24 mouse cellular contexts compared by ENCODE assay signal in genomic region chr6:14747000-14747399, GRCm38 (mm10). TPM values are rescaled to one million over a fixed set of nuclear protein-coding genes. Genes with fewer than 3 reads are reported as not detected.
DNase-seq lines count a peak whose midpoint lies in the region; ATAC-seq and TF ChIP-seq lines count a peak whose summit lies in the region.
"Had no signal": no experiment of that assay in that cellular context is flagged by ENCODE, and none has a peak within 500 bp of the region (broad histone marks: within the 10 kb centered on the region; RNA-seq: fewer than 3 reads in every experiment).

No protein-coding gene starts in this region.

- no peak overlapping the region for H3K4me3 ChIP-seq in heart, postnatal 0 days (ENCODE audit: low read depth, low read length)
- H3K4me3 ChIP-seq: forebrain, embryonic 13.5 days; hindbrain, embryonic 13.5 days; stomach, embryonic 15.5 days had no signal

- no peaks in the 10 kb centered on the region for H3K4me1 ChIP-seq in heart, postnatal 0 days (ENCODE audit: control insufficient read depth, insufficient read depth)
- H3K4me1 ChIP-seq: forebrain, embryonic 13.5 days; hindbrain, embryonic 13.5 days; stomach, embryonic 15.5 days had no signal

- no peak for DNase-seq in heart, postnatal 0 days (ENCODE audit: low spot score)
- DNase-seq in heart, postnatal 10 days, result no peak
- peak; percentile 17 to 38 for DNase-seq in kidney, postnatal 4 days
- no peak for DNase-seq in kidney, adult 8-10 months
- DNase-seq in forelimb bud, embryonic 11.5 days (ENCODE audit: low read depth, low spot score), result peak; percentile 34
- DNase-seq in gastrocnemius, postnatal 25 days, result peak; percentile 51
- no peak for DNase-seq in ovary, postnatal 14 days (ENCODE audit: low spot score)
- no peak for DNase-seq in spleen, adult 18-20 months
- DNase-seq: cerebellum, adult 8-10 months; heart, adult 18-20 months; heart, postnatal 14 days; lung, adult 18-20 months; thymus, adult 18-20 months had no signal

- H3K36me3 ChIP-seq in heart, postnatal 0 days (replicated peaks; ENCODE audit: control insufficient read depth, insufficient read depth, low read length), result no peaks in the 10 kb centered on the region
- H3K36me3 ChIP-seq: hindbrain, embryonic 13.5 days; stomach, embryonic 15.5 days had no signal

- intact Hi-C loops in heart, postnatal 10 days (cut with DNase I), result no loop called here

- no peaks in the 10 kb centered on the region for H3K27me3 ChIP-seq in heart, postnatal 0 days (ENCODE audit: control insufficient read depth, insufficient read depth, low read length)
- H3K27me3 ChIP-seq: forebrain, embryonic 13.5 days; hindbrain, embryonic 13.5 days; stomach, embryonic 15.5 days had no signal

- no peaks in the 10 kb centered on the region for H3K9me3 ChIP-seq in heart, postnatal 0 days (replicated peaks; ENCODE audit: control insufficient read depth, low read length)
- H3K9me3 ChIP-seq: forebrain, embryonic 13.5 days; hindbrain, embryonic 13.5 days; stomach, embryonic 15.5 days had no signal

- no peak for TF ChIP-seq EP300 in heart, postnatal 0 days (IDR thresholded peaks at IDR 0.05; ENCODE audit: low read depth)

- peak; percentile 30; the same call in 1 of the 2 replicates for ATAC-seq in heart, postnatal 0 days (ENCODE audit: insufficient read depth, low read depth)
- ATAC-seq: forebrain, embryonic 13.5 days; inflammation-experienced regulatory T-cells, adult 6 months had no signal

- no peak overlapping the region for H3K9ac ChIP-seq in heart, postnatal 0 days (replicated peaks; ENCODE audit: low read depth, low read length)
- H3K9ac ChIP-seq: forebrain, embryonic 13.5 days; hindbrain, embryonic 13.5 days; stomach, embryonic 15.5 days had no signal

- TF ChIP-seq CTCF in heart, postnatal 0 days (IDR thresholded peaks at IDR 0.05; ENCODE audit: low read depth), result no peak

- no peak overlapping the region for H3K4me2 ChIP-seq in heart, postnatal 0 days (ENCODE audit: low read depth, low read length)
- H3K4me2 ChIP-seq: forebrain, embryonic 13.5 days; hindbrain, embryonic 13.5 days; liver, embryonic 11.5 days; midbrain, embryonic 11.5 days; stomach, embryonic 15.5 days had no signal

- H3K27ac ChIP-seq in heart, postnatal 0 days (ENCODE audit: low read depth), result peak overlapping the region; percentile 25
- H3K27ac ChIP-seq: forebrain, embryonic 13.5 days; hindbrain, embryonic 13.5 days; macrophage; stomach, embryonic 15.5 days had no signal

- WGBS in heart, postnatal 0 days, result 59% methylated on average over 2 of the region's 2 CpGs

RNA-seq across cellular contexts. Expression of gene Ppp1r3a, which starts 8.1 kb away (rescaled TPM):
- total RNA-seq in heart, postnatal 0 days (2014; rRNA removed; ENCODE audit: low replicate concordance), result 23.9 and 29.0 TPM in 2 replicates
- 9.9 and 11.0 TPM in 2 replicates for polyA plus RNA-seq in heart, postnatal 0 days (2015; fragmentation: Nextera tagmentation; extraction: Ambion mirVana)
- total RNA-seq in heart, postnatal 10 days (2021), result 10 to 100 TPM; 41.7 to 51.3 TPM
- total RNA-seq in gastrocnemius, postnatal 25 days (2021), result 100 to 1,000 TPM; 150 to 161 TPM
- total RNA-seq: layer of hippocampus, postnatal 14 days; left cerebral cortex, postnatal 10 days had no signal
- polyA plus RNA-seq: C2C12; forebrain, embryonic 13.5 days; hindbrain, embryonic 13.5 days; inflammation-experienced regulatory T-cells, adult 6 months; large intestine, adult 2 months; macrophage; midbrain, embryonic 11.5 days had no signal

Comparison
In these comparisons a context has a peak if more than half of its experiments do, and no peak if none do; other contexts are left out.
1. DNase-seq: peak in kidney, postnatal 4 days (2 of 2), forelimb bud, embryonic 11.5 days (single experiment) and gastrocnemius, postnatal 25 days (single experiment); none in heart, postnatal 0 days (single experiment), heart, postnatal 10 days (0 of 2), kidney, adult 8-10 months (0 of 2), ovary, postnatal 14 days (single experiment) and spleen, adult 18-20 months (0 of 2).